Mouse (Mus musculus): ENCODE results near the gene Kdm2b. TPM values are rescaled to one million over a fixed set of nuclear protein-coding genes. Genes with fewer than 3 reads are reported as not detected.

The Kdm2b gene
- total and polyA plus RNA-seq, 3 experiments = 29.2 to 48.9 TPM; not detected in 1

- H3K4me3 ChIP-seq (ENCODE audit: control insufficient read depth in 1 of 2, insufficient read depth in 1 of 2, low read depth in 2 of 2, low read length in 2 of 2) = peak overlapping the region; percentile 82 to 89
- H3K9ac ChIP-seq (ENCODE audit: control insufficient read depth, low read depth, low read length, poor library complexity, severe bottlenecking) = peak overlapping the region; percentile 65
- H3K36me3 ChIP-seq (ENCODE audit: control insufficient read depth in 1 of 2, insufficient read depth in 2 of 2, low read length in 2 of 2) = peaks cover 0 to 30% of the 10 kb centered on the region in 2 experiments; a peak in 2 of 4 replicates
- peaks cover 22% of the 10 kb centered on the region for H3K79me2 ChIP-seq (ENCODE audit: control insufficient read depth, insufficient read depth, low read length, poor library complexity)
- H3K27me3 ChIP-seq (ENCODE audit: control insufficient read depth in 1 of 2, insufficient read depth in 2 of 2, low read length in 2 of 2) = no peaks in the 10 kb centered on the region
- DNase-seq (ENCODE audit: low read depth, low spot score) = peak; percentile 54
- H3K4me1 ChIP-seq (ENCODE audit: control insufficient read depth in 1 of 2, insufficient read depth in 2 of 2, low read length in 2 of 2) = peaks cover 11 to 33% of the 10 kb centered on the region in 2 experiments
- no peak for TF ChIP-seq MAFK (IDR thresholded peaks at IDR 0.05; ENCODE audit: borderline replicate concordance, low read depth, low read length)
- TF ChIP-seq MYB (IDR thresholded peaks at IDR 0.05; ENCODE audit: low read depth, low read length) = 0 out of 2 replicates have a peak, but pooled peaks have one; percentile 0
- no peak for TF ChIP-seq TCF12 (IDR thresholded peaks at IDR 0.05; ENCODE audit: low read depth, low read length)
- no peak for TF ChIP-seq MEF2A (IDR thresholded peaks at IDR 0.05; ENCODE audit: extremely low read depth, insufficient replicate concordance, low read depth, low read length, poor library complexity, severe bottlenecking)
- TF ChIP-seq USF2 (IDR thresholded peaks at IDR 0.05; ENCODE audit: borderline replicate concordance in 1 of 2, insufficient read depth in 1 of 2, low read depth in 1 of 2, low read length in 2 of 2) = no peak
- no peak for TF ChIP-seq MXI1 (IDR thresholded peaks at IDR 0.05; ENCODE audit: low read depth, low read length)
- TF ChIP-seq USF1 (IDR thresholded peaks at IDR 0.05; ENCODE audit: low read depth, low read length) = no peak
- no peak for TF ChIP-seq GABPA (IDR thresholded peaks at IDR 0.05; ENCODE audit: low read depth, low read length)
- no peak for TF ChIP-seq ZKSCAN1 (IDR thresholded peaks at IDR 0.05; ENCODE audit: low read depth, low read length)
- no peak for TF ChIP-seq KAT2A (conservative IDR thresholded peaks at IDR 0.05; ENCODE audit: low read depth, low read length)
- 0 out of 2 replicates have a peak, but pooled peaks have one; percentile 17 for TF ChIP-seq TBP (IDR thresholded peaks at IDR 0.05; ENCODE audit: low read depth, low read length)
- TF ChIP-seq ETS1 (IDR thresholded peaks at IDR 0.05; ENCODE audit: low read depth, low read length) = no peak
- TF ChIP-seq ZNF384 (IDR thresholded peaks at IDR 0.05; ENCODE audit: low read depth, low read length) = no peak
- peak overlapping the region; percentile 15 for H3K27ac ChIP-seq (ENCODE audit: control insufficient read depth, low read depth, low read length)
- no peaks in the 10 kb centered on the region for H3K9me3 ChIP-seq (replicated peaks; ENCODE audit: insufficient read depth, low read length)
These were observed 89.0 kb downstream of the Kdm2b start for GRCm38 (mm10) chr5:122900558-122901171.

- peak overlapping the region; percentile 54 for H3K27ac ChIP-seq (ENCODE audit: control insufficient read depth, low read depth, low read length)
- TF ChIP-seq TBP (IDR thresholded peaks at IDR 0.05; ENCODE audit: low read depth, low read length) (no peak), ZKSCAN1 (IDR thresholded peaks at IDR 0.05; ENCODE audit: low read depth, low read length) (no peak), HCFC1 (IDR thresholded peaks at IDR 0.05; ENCODE audit: low read depth, low read length) (no peak), KAT2A (conservative IDR thresholded peaks at IDR 0.05; ENCODE audit: low read depth, low read length) (no peak), MXI1 (IDR thresholded peaks at IDR 0.05; ENCODE audit: low read depth, low read length) (peak; percentile 70; the same call in 1 of the 2 replicates), CTCF (IDR thresholded peaks at IDR 0.05 in 2 of 3, conservative IDR thresholded peaks at IDR 0.05 in 1 of 3; ENCODE audit: control insufficient read depth in 1 of 3, insufficient read depth in 1 of 3, low read depth in 2 of 3, low read length in 3 of 3, poor library complexity in 1 of 3, severe bottlenecking in 1 of 3) (no peak), ZC3H11A (IDR thresholded peaks at IDR 0.05; ENCODE audit: low read depth, low read length) (no peak), MAFK (IDR thresholded peaks at IDR 0.05; ENCODE audit: borderline replicate concordance, low read depth, low read length) (no peak), CHD1 (IDR thresholded peaks at IDR 0.05; ENCODE audit: low read depth, low read length) (no peak), ELF1 (IDR thresholded peaks at IDR 0.05; ENCODE audit: low read depth, low read length) (peak; percentile 57; the same call in 1 of the 2 replicates), USF2 (IDR thresholded peaks at IDR 0.05; ENCODE audit: borderline replicate concordance in 1 of 2, insufficient read depth in 1 of 2, low read depth in 1 of 2, low read length in 2 of 2) (no peak), SIN3A (IDR thresholded peaks at IDR 0.05; ENCODE audit: low read length) (peak; percentile 51; the same call in 1 of the 2 replicates), MYB (IDR thresholded peaks at IDR 0.05; ENCODE audit: low read depth, low read length) (peak; percentile 76), SMC3 (IDR thresholded peaks at IDR 0.05; ENCODE audit: low read depth, low read length) (no peak), CHD2 (IDR thresholded peaks at IDR 0.05; ENCODE audit: low read length) (no peak), POLR2A (IDR thresholded peaks at IDR 0.05; ENCODE audit: control insufficient read depth in 1 of 2, insufficient read depth in 1 of 2, low read depth in 1 of 2, low read length in 2 of 2, poor library complexity in 1 of 2) (peak; percentile 56 to 88; a peak in 3 of 4 replicates), JUND (IDR thresholded peaks at IDR 0.05; ENCODE audit: low read depth, low read length) (no peak), MAZ (IDR thresholded peaks at IDR 0.05; ENCODE audit: low read depth, low read length) (no peak; the same call in 1 of the 2 replicates), EP300 (IDR thresholded peaks at IDR 0.05; ENCODE audit: low read depth in 1 of 2, low read length in 2 of 2) (no peak), GATA1 (IDR thresholded peaks at IDR 0.05; ENCODE audit: low read depth, low read length) (no peak), MEF2A (IDR thresholded peaks at IDR 0.05; ENCODE audit: extremely low read depth, insufficient replicate concordance, low read depth, low read length, poor library complexity, severe bottlenecking) (no peak)
These were observed 89.7 kb downstream of the Kdm2b start for GRCm38 (mm10) chr5:122899777-122900557.

More at GRCm38 (mm10) chr5:122899777-122900557, 89.7 kb downstream of the Kdm2b start:
- peak; percentile 90 for DNase-seq (ENCODE audit: low read depth, low spot score)
- H3K4me1 ChIP-seq (ENCODE audit: control insufficient read depth in 1 of 2, insufficient read depth in 2 of 2, low read length in 2 of 2) = peaks cover 11 to 33% of the 10 kb centered on the region in 2 experiments
- H3K27me3 ChIP-seq (ENCODE audit: control insufficient read depth in 1 of 2, insufficient read depth in 2 of 2, low read length in 2 of 2) = no peaks in the 10 kb centered on the region
- H3K36me3 ChIP-seq (ENCODE audit: control insufficient read depth in 1 of 2, insufficient read depth in 2 of 2, low read length in 2 of 2) = peaks cover 0 to 30% of the 10 kb centered on the region in 2 experiments; a peak in 2 of 4 replicates
- no peaks in the 10 kb centered on the region for H3K9me3 ChIP-seq (replicated peaks; ENCODE audit: insufficient read depth, low read length)
- peak overlapping the region; percentile 82 to 99 for H3K4me3 ChIP-seq (ENCODE audit: control insufficient read depth in 1 of 2, insufficient read depth in 1 of 2, low read depth in 2 of 2, low read length in 2 of 2)
- H3K9ac ChIP-seq (ENCODE audit: control insufficient read depth, low read depth, low read length, poor library complexity, severe bottlenecking) = peak overlapping the region; percentile 93
- peaks cover 22% of the 10 kb centered on the region for H3K79me2 ChIP-seq (ENCODE audit: control insufficient read depth, insufficient read depth, low read length, poor library complexity)

Data from MEL (cell line).